Mouse (Mus musculus): Measurements from ENCODE around the gene Pla2g1b. TPM values are rescaled to one million over a fixed set of nuclear protein-coding genes. Genes with fewer than 3 reads are reported as not detected.

The Pla2g1b gene
- polyA plus RNA-seq, 1 experiment from 2014 or later: not detected

- peak overlapping the region; percentile 100; the same call in 1 of the 2 replicates for H3K9ac ChIP-seq (replicated peaks; ENCODE audit: low read length)
- peak overlapping the region; percentile 96 for H3K4me2 ChIP-seq (ENCODE audit: low read length)
- H3K4me3 ChIP-seq (replicated peaks; ENCODE audit: low read depth, low read length): peak overlapping the region; percentile 93
- WGBS: 43% methylated on average over 8 of the region's 8 CpGs
- H3K27me3 ChIP-seq (ENCODE audit: control insufficient read depth, insufficient read depth, low read length): no peaks in the 10 kb centered on the region
- DNase-seq (peak; percentile 23), ATAC-seq (ENCODE audit: low FRiP score, low TSS enrichment) (no peak)
- H3K27ac ChIP-seq (replicated peaks; ENCODE audit: low read depth, low read length): peak overlapping the region; percentile 100
- H3K9me3 ChIP-seq (ENCODE audit: control insufficient read depth, low read length): no peaks in the 10 kb centered on the region
- peaks cover 22% of the 10 kb centered on the region for H3K36me3 ChIP-seq (ENCODE audit: control insufficient read depth, insufficient read depth, low read length)
- H3K4me1 ChIP-seq (ENCODE audit: control insufficient read depth, insufficient read depth, low read length): peaks cover 66% of the 10 kb centered on the region
These were observed 32.9 kb upstream of the Pla2g1b start for GRCm38 (mm10) chr5:115433191-115433590.

GRCm38 (mm10) chr5:115434280-115434852 is 31.7 kb upstream of the Pla2g1b start:
- Histone ChIP-seq H3K36me3 (ENCODE audit: control insufficient read depth, insufficient read depth, low read length) (peaks cover 34% of the 10 kb centered on the region), H3K4me1 (ENCODE audit: control insufficient read depth, insufficient read depth, low read length) (peaks cover 70% of the 10 kb centered on the region), H3K4me2 (ENCODE audit: low read length) (peak overlapping the region; percentile 96), H3K27ac (replicated peaks; ENCODE audit: low read depth, low read length) (peak overlapping the region; percentile 100), H3K4me3 (replicated peaks; ENCODE audit: low read depth, low read length) (peak overlapping the region; percentile 31), H3K9ac (replicated peaks; ENCODE audit: low read length) (peak overlapping the region; percentile 73), H3K9me3 (ENCODE audit: control insufficient read depth, low read length) (no peaks in the 10 kb centered on the region), H3K27me3 (ENCODE audit: control insufficient read depth, insufficient read depth, low read length) (no peaks in the 10 kb centered on the region)
- 6% methylated on average over 11 of the region's 11 CpGs for WGBS
- ATAC-seq (ENCODE audit: low FRiP score, low TSS enrichment) (no peak), DNase-seq (peak; percentile 52)

GRCm38 (mm10) chr5:115434853-115435754 is 31.0 kb upstream of the Pla2g1b start:
- peak overlapping the region; percentile 73 for H3K9ac ChIP-seq (replicated peaks; ENCODE audit: low read length)
- ATAC-seq (ENCODE audit: low FRiP score, low TSS enrichment): no peak
- H3K27me3 ChIP-seq (ENCODE audit: control insufficient read depth, insufficient read depth, low read length): no peaks in the 10 kb centered on the region
- H3K36me3 ChIP-seq (ENCODE audit: control insufficient read depth, insufficient read depth, low read length): peaks cover 41% of the 10 kb centered on the region
- no peaks in the 10 kb centered on the region for H3K9me3 ChIP-seq (ENCODE audit: control insufficient read depth, low read length)
- WGBS: 4% methylated on average over 15 of the region's 15 CpGs
- H3K4me3 ChIP-seq (replicated peaks; ENCODE audit: low read depth, low read length): peak overlapping the region; percentile 31
- H3K27ac ChIP-seq (replicated peaks; ENCODE audit: low read depth, low read length): peak overlapping the region; percentile 100
- peak; percentile 60 for DNase-seq
- H3K4me2 ChIP-seq (ENCODE audit: low read length): peak overlapping the region; percentile 96
- H3K4me1 ChIP-seq (ENCODE audit: control insufficient read depth, insufficient read depth, low read length): peaks cover 70% of the 10 kb centered on the region

GRCm38 (mm10) chr5:115435755-115436379 is 30.2 kb upstream of the Pla2g1b start:
- peak; percentile 58 for DNase-seq
- peak overlapping the region; percentile 31 for H3K4me3 ChIP-seq (replicated peaks; ENCODE audit: low read depth, low read length)
- no peak for ATAC-seq (ENCODE audit: low FRiP score, low TSS enrichment)
- H3K9me3 ChIP-seq (ENCODE audit: control insufficient read depth, low read length): no peaks in the 10 kb centered on the region
- H3K27ac ChIP-seq (replicated peaks; ENCODE audit: low read depth, low read length): peak overlapping the region; percentile 100
- peak overlapping the region; percentile 73 for H3K9ac ChIP-seq (replicated peaks; ENCODE audit: low read length)
- H3K4me2 ChIP-seq (ENCODE audit: low read length): peak overlapping the region; percentile 96
- under 1% methylated on average over 8 of the region's 8 CpGs for WGBS
- H3K27me3 ChIP-seq (ENCODE audit: control insufficient read depth, insufficient read depth, low read length): no peaks in the 10 kb centered on the region
- H3K36me3 ChIP-seq (ENCODE audit: control insufficient read depth, insufficient read depth, low read length): peaks cover 48% of the 10 kb centered on the region
- peaks cover 70% of the 10 kb centered on the region for H3K4me1 ChIP-seq (ENCODE audit: control insufficient read depth, insufficient read depth, low read length)

GRCm38 (mm10) chr5:115436421-115437124 is 29.5 kb upstream of the Pla2g1b start:
- H3K27ac ChIP-seq (replicated peaks; ENCODE audit: low read depth, low read length): peak overlapping the region; percentile 100
- WGBS: under 1% methylated on average over 41 of the region's 43 CpGs
- H3K4me2 ChIP-seq (ENCODE audit: low read length): peak overlapping the region; percentile 96
- H3K4me1 ChIP-seq (ENCODE audit: control insufficient read depth, insufficient read depth, low read length): peaks cover 73% of the 10 kb centered on the region
- peaks cover 55% of the 10 kb centered on the region for H3K36me3 ChIP-seq (ENCODE audit: control insufficient read depth, insufficient read depth, low read length)
- H3K9me3 ChIP-seq (ENCODE audit: control insufficient read depth, low read length): no peaks in the 10 kb centered on the region
- peak; percentile 86 for ATAC-seq (ENCODE audit: low FRiP score, low TSS enrichment)
- peak overlapping the region; percentile 31 for H3K4me3 ChIP-seq (replicated peaks; ENCODE audit: low read depth, low read length)
- H3K27me3 ChIP-seq (ENCODE audit: control insufficient read depth, insufficient read depth, low read length): no peaks in the 10 kb centered on the region
- DNase-seq: peak; percentile 98
- H3K9ac ChIP-seq (replicated peaks; ENCODE audit: low read length): peak overlapping the region; percentile 73

- peak; percentile 43 for DNase-seq
- H3K27me3 ChIP-seq (ENCODE audit: control insufficient read depth, insufficient read depth, low read length): no peaks in the 10 kb centered on the region
- peak overlapping the region; percentile 100 for H3K27ac ChIP-seq (replicated peaks; ENCODE audit: low read depth, low read length)
- ATAC-seq (ENCODE audit: low FRiP score, low TSS enrichment): no peak
- H3K36me3 ChIP-seq (ENCODE audit: control insufficient read depth, insufficient read depth, low read length): peaks cover 63% of the 10 kb centered on the region
- peak overlapping the region; percentile 96 for H3K4me2 ChIP-seq (ENCODE audit: low read length)
- WGBS: 11% methylated on average over 7 of the region's 7 CpGs
- H3K9ac ChIP-seq (replicated peaks; ENCODE audit: low read length): peak overlapping the region; percentile 73
- H3K4me1 ChIP-seq (ENCODE audit: control insufficient read depth, insufficient read depth, low read length): peaks cover 69% of the 10 kb centered on the region
- peak overlapping the region; percentile 31 for H3K4me3 ChIP-seq (replicated peaks; ENCODE audit: low read depth, low read length)
- no peaks in the 10 kb centered on the region for H3K9me3 ChIP-seq (ENCODE audit: control insufficient read depth, low read length)
These were observed 28.7 kb upstream of the Pla2g1b start for GRCm38 (mm10) chr5:115437242-115437944.

GRCm38 (mm10) chr5:115437945-115438315 is 28.1 kb upstream of the Pla2g1b start:
- H3K4me2 ChIP-seq (ENCODE audit: low read length): peak overlapping the region; percentile 96
- H3K4me3 ChIP-seq (replicated peaks; ENCODE audit: low read depth, low read length): peak overlapping the region; percentile 31
- H3K4me1 ChIP-seq (ENCODE audit: control insufficient read depth, insufficient read depth, low read length): peaks cover 63% of the 10 kb centered on the region
- H3K36me3 ChIP-seq (ENCODE audit: control insufficient read depth, insufficient read depth, low read length): peaks cover 63% of the 10 kb centered on the region
- no peaks in the 10 kb centered on the region for H3K9me3 ChIP-seq (ENCODE audit: control insufficient read depth, low read length)
- no peaks in the 10 kb centered on the region for H3K27me3 ChIP-seq (ENCODE audit: control insufficient read depth, insufficient read depth, low read length)
- ATAC-seq (ENCODE audit: low FRiP score, low TSS enrichment): no peak
- WGBS: 0% methylated on average over 2 of the region's 2 CpGs
- H3K9ac ChIP-seq (replicated peaks; ENCODE audit: low read length): peak overlapping the region; percentile 40; the same call in 1 of the 2 replicates
- DNase-seq: peak; percentile 67
- peak overlapping the region; percentile 100 for H3K27ac ChIP-seq (replicated peaks; ENCODE audit: low read depth, low read length)

- peak overlapping the region; percentile 40; the same call in 1 of the 2 replicates for H3K9ac ChIP-seq (replicated peaks; ENCODE audit: low read length)
- H3K9me3 ChIP-seq (ENCODE audit: control insufficient read depth, low read length): no peaks in the 10 kb centered on the region
- no peaks in the 10 kb centered on the region for H3K27me3 ChIP-seq (ENCODE audit: control insufficient read depth, insufficient read depth, low read length)
- H3K4me2 ChIP-seq (ENCODE audit: low read length): peak overlapping the region; percentile 96
- peaks cover 67% of the 10 kb centered on the region for H3K36me3 ChIP-seq (ENCODE audit: control insufficient read depth, insufficient read depth, low read length)
- 8% methylated on average over 7 of the region's 7 CpGs for WGBS
- no peak for DNase-seq
- H3K4me1 ChIP-seq (ENCODE audit: control insufficient read depth, insufficient read depth, low read length): peaks cover 56% of the 10 kb centered on the region
- no peak for ATAC-seq (ENCODE audit: low FRiP score, low TSS enrichment)
- H3K27ac ChIP-seq (replicated peaks; ENCODE audit: low read depth, low read length): peak overlapping the region; percentile 100
- peak overlapping the region; percentile 31 for H3K4me3 ChIP-seq (replicated peaks; ENCODE audit: low read depth, low read length)
These were observed 27.4 kb upstream of the Pla2g1b start for GRCm38 (mm10) chr5:115438667-115439066.

Data from midbrain, embryonic 14.5 days (tissue).